Mouse (Mus musculus) lung, postnatal 14 days (tissue): ENCODE measurements around the gene Mctp1.
"Not testable (repeated sequence)": the region's sequence is repeated elsewhere in the genome, so short reads cannot be mapped to it uniquely, and the experiment has no call there.

Experiments used
- DNase-seq: peaks from one replicate; pipeline ENCODE4 v3.0.0; 2021

Mctp1 gene

DNA sequence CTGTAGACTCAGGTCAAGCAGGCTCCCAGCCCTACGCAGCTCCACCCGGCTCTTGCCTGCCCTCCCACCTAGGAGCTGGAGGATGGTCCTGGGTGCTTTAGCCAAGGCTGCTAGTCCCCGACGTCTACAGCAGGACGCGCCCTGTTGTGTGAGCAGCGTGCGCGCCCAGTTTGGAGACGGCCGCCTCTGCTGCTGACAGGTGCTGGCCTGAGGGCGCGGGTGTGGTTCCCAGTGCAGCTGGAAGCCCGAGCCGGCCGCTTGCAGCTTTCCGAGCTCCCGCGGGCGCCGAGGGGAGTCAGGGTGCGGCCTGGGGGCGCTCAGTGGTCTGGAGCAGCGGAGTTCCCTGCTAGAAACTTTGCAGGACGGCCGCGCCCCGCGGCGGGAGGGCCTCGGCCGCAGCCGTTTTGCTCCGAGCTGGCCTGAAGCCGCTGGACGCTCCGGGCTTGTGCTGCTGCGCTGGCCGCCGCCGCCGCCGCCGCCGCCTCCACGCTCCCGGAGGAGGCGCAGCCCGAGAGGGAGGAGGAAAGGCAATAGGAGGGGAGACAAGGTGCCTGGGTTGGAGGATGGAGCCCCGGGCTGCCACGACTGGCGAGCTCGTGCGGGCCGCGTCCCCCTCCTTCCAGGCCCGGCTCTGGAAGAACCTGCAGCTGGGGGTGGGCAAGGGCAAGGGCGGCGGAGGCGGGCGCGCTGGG, at the start of gene Mctp1:
Gene Mctp1 (plus strand): TSS at position 564 of the 692 bp plus-strand sequence.
- peak; percentile 41 for DNase-seq

DNA sequence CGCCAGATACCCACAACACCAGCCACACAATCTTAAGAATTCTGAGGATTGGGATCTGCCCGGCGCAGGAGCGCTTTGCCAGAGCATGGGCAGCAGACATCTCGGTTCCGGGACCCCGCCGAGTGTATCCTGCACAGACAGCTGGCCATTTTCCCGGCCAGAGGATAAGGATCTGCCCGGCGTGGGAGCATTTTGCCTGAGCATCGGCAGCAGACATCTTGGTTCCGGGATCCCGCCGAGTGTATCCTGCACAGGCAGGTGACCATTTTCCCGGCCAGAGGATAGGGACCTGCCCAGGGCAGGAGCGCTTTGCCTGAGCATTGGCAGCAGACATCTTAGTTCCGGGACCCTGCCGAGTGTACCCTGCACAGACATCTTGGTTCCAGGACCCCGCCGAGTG, 38.4 kb upstream of the Mctp1 start:
- not testable (repeated sequence) for DNase-seq

- DNase-seq: no peak
Measured at GRCm38 (mm10) chr13:76358720-76359119, 25.6 kb upstream of the Mctp1 start.

DNA sequence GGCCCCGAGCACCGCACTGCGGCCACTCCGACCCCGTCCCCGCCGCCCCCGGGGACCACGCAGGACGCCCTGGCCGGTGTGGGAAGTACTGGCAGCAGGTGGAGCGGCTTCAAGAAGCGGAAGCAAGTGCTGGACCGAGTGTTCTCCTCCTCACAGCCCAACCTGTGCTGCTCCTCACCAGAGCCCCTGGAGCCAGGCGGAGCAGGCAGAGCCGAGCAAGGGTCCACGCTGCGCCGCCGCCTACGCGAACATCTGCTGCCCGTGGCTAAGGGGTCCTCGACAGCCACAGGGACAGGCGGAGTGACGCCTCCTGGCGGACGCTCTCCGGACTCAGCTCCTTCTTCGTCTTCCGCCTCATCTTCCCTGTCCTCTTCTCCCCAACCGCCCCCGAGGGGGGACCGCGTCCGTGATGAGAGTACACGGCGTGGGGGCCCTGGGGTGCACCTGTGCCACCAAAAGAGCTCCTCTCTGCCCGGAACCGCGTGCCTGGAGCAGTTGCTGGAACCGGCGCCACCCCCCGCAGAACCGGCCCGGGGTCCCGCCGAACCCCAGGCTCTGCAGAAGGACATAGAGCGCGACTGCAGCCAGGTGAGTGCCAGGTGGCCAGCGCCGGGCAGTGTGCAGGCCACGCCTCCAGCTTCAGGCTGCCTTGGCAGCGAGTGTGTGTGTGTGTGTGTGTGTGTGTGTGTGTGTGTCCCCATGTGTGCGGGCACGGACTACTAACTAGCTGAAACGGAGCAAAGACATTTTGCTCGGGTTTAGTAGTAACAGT, 515 bp downstream of the Mctp1 start:
- DNase-seq: peak; percentile 29

GRCm38 (mm10) chr13:76388615-76389014, 4.3 kb downstream of the Mctp1 start:
- no peak for DNase-seq

- no peak for DNase-seq
Measured at GRCm38 (mm10) chr13:76391920-76392319, 7.6 kb downstream of the Mctp1 start.

- DNase-seq: no peak
Measured at GRCm38 (mm10) chr13:76393106-76393505, 8.8 kb downstream of the Mctp1 start.

DNA sequence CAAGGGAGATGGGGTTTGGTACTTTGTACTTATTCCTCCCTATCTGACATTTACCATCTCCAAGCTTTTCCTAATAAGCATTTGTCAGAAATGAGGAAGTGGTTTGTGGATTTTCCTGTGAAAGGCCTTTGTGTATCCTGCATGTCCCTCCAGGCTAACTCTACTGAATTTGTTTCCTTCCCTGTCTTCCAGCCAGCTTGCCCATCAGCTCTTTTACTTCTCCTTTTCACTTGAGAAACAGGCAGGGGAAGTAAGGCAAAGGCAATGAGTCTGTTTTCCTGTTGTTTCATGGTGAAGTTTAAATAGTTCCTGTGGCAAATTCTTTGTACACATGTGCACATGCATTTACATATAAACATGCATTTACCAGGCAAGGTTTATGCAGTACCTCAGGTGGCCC, 11.6 kb downstream of the Mctp1 start:
- DNase-seq: no peak

DNA sequence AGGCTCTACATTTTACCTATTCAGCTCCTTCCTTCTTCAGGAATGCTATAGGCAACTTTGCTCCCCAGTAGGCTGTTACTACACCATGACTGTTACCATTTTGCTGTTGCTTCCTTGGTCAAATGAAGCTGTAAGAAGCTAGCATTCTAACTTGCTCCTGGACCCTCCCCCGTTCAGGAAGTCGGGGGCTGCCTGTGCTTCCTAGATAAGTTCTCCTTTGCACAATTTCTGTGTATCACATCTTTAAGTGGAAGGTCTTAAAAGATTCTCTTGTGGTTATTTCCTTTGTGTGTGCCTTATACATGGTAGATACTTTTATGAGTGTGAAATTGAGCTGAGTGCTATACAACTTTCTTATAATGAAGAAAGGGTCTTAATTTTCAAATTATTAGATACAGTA, 25.0 kb downstream of the Mctp1 start:
- no peak for DNase-seq

GRCm38 (mm10) chr13:76410665-76411064, 26.3 kb downstream of the Mctp1 start:
- DNase-seq: no peak

GRCm38 (mm10) chr13:76415346-76415745, 31.0 kb downstream of the Mctp1 start:
- DNase-seq: no peak

- no peak for DNase-seq
Measured at GRCm38 (mm10) chr13:76420111-76420510, 35.8 kb downstream of the Mctp1 start.

GRCm38 (mm10) chr13:76421075-76421474, 36.7 kb downstream of the Mctp1 start:
- no peak for DNase-seq

GRCm38 (mm10) chr13:76422124-76422523, 37.8 kb downstream of the Mctp1 start:
- DNase-seq: no peak

GRCm38 (mm10) chr13:76429456-76429855, 45.1 kb downstream of the Mctp1 start:
- DNase-seq: no peak

- no peak for DNase-seq
Measured at GRCm38 (mm10) chr13:76429927-76430326, 45.6 kb downstream of the Mctp1 start.

DNA sequence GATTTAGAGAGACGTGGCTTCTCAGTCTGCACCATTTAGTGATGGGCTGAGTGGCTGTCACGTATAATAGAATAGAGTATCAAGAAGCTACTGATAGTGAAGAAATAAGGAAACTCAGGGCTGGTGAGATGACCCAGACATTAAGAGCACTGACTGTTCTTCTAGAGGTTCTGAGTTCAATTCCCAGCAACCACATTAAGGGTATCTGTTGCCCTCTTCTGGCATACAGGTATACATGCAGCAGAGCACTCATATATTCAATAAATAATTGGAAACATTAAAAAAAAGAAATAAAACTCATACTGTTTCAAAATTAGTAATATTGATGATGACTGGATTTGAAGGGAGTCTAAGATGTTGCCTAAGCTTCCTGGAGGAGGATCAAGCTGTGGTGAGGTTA, 47.6 kb downstream of the Mctp1 start:
- no peak for DNase-seq

DNA sequence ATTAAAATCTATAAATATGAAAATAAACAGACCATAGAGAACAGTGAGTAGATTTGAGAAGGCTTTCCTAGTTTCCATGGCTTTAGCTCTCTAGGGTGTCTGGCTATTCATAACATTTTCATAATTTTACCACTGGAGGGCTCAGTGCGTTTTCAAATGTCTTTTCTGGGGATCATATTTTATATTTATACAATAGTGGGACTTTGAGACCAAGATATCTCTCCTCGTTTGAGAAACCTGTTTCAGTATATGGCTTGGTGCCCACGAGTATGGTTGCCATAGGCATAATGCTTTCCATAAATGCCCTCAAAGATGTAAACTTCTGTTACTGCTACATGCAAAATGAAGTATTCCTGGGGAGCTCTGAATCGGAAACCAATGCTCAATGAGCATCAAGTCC, 49.1 kb downstream of the Mctp1 start:
- DNase-seq: no peak

DNA sequence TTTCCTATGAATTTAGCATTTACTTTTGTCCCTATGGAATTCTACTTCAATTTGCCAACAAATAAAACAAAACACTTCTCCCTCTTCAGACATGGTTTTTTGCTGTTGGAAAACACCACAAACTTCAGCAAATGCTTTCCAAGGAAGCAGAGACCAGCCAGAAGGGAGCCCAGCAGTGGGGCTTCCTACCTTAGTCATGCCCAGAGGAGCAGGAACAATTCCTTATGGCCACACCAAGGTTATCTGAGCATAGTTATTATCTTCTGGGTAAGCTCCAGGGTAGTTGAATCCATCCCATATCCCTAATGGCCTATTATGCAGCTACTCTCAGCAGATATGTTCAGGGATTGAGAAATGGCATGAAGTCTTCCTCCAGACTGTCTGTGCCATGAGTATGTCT, 52.1 kb downstream of the Mctp1 start:
- DNase-seq: no peak

DNA sequence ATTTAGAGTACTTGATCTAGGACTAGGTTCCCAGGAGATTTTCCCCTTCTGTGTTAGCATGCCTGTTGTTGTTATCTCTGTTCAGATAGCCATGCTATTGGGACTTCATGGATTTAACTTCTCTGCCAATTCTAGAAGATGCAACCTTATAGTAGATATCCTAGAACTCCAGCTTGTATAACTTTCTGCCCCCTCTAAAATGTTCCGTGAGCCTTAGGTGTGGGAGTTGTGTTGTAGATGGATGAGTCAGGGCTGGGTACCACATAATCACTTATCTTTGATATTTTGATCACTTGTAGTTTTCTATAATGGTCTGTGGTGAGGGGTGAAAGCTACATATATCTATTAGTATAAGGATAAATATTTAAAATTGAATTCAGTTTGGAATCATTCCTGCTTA, 54.4 kb downstream of the Mctp1 start:
- no peak for DNase-seq

DNA sequence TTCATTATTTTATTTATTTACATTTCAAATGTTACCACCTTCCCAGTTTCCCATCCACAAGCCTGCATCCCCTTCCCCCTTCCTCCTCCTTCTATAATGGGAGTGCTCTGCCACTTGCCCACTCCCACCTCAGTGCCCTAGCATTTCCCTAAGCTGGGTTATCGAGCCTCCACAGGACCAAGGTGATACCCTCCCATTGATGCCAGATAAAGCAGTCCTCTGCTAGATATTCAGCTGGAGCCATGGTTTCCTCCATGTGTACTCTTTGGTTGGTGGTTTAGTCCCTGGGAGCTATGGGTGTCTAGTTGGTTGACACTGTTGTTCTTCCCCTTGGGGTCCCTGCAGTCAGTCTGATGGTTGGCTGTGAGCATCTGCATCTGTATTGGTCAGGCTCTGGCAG, 61.7 kb downstream of the Mctp1 start:
- DNase-seq: no peak

GRCm38 (mm10) chr13:76447528-76447927, 63.2 kb downstream of the Mctp1 start:
- DNase-seq: no peak

DNA sequence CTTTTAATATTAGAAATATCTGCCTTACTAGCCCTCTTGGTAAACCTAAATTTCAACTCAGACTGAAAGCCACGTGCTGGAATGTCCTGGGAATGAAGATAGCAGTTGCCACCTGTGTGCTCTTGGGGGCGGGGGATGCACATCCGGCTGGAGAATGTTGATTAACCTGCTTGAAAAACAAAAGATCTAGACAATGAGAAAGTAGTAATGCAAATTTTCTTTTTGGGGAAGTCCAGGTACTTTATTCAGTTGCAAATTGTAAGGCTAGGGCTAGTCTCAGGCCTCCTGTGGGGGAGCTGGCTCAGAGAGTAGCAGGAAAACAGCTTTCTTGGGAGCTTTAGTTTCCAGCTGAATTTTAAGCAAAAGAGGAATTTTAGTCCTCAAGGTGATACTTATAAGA, 67.2 kb downstream of the Mctp1 start:
- DNase-seq: not testable (repeated sequence)

- DNase-seq: no peak
Measured at GRCm38 (mm10) chr13:76481601-76482000, 97.3 kb downstream of the Mctp1 start.

DNA sequence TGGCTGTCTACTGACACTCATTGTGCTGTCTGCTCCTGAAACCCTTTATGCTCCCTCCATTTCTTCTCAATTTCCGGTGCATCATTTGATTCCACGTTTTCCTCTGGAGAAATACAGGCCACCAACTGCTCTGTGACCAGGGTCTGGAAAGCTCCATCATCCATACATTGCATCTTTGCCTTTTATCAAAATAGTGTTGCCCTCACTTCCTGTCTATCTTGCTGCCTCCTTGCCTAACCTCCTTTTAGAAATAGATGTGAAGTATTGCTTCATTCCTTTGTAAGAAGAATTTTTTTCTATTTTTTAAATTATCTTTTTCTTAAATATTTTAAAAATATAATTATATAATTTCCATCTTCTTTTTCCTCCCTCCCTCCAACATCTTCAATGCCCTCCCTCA, 98.7 kb downstream of the Mctp1 start:
- no peak for DNase-seq
